Mouse (Mus musculus) stomach, postnatal 0 days (tissue): ENCODE measurements at regions not wholly inside any gene's neighbourhood (a gene's known extent, or its start where the extent isn't known, plus 50 kb on each side); places are given as distances from the start of the nearest gene placed in this dataset.

Experiments used
- ATAC-seq: fragments of 200-750 bp; cut with Nextera tagmentation; 2 replicates; pipeline ENCODE4 v1.8.0; 2017; ENCODE audit not compliant: low FRiP score, low TSS enrichment
- DNase-seq: peaks from one replicate; pipeline ENCODE4 v3.0.0-alpha.2; 2016; ENCODE audit warnings: low spot score
- H3K27ac ChIP-seq: fragments of 300-500 bp; sonication (generic); replicated peaks from 2 replicates; pipeline ENCODE4 v1.5.1; 2014; ENCODE audit warnings: mild to moderate bottlenecking, control low read depth
- H3K27me3 ChIP-seq: fragments of 300-500 bp; sonication (generic); 2 replicates; pipeline ENCODE4 v1.6.1; 2014; ENCODE audit warnings: low read length; ENCODE audit not compliant: control insufficient read depth, insufficient read depth
- H3K36me3 ChIP-seq: fragments of 300-500 bp; sonication (generic); 2 replicates; pipeline ENCODE4 v1.6.1; 2014; ENCODE audit warnings: low read length, mixed read lengths; ENCODE audit not compliant: control insufficient read depth, insufficient read depth
- H3K4me1 ChIP-seq: fragments of 300-500 bp; sonication (generic); replicated peaks from 2 replicates; pipeline ENCODE4 v1.6.1; 2014; ENCODE audit warnings: antibody characterized with exemption; ENCODE audit not compliant: control insufficient read depth, insufficient read depth
- H3K4me2 ChIP-seq: fragments of 300-500 bp; sonication (generic); replicated peaks from 2 replicates; pipeline ENCODE4 v1.6.1; 2014; ENCODE audit warnings: low read depth, mild to moderate bottlenecking, control low read depth, moderate library complexity
- H3K4me3 ChIP-seq: fragments of 300-500 bp; sonication (generic); 2 replicates; pipeline ENCODE4 v1.5.1; 2014; ENCODE audit warnings: low read depth, low read length, control low read depth
- H3K9ac ChIP-seq: fragments of 300-500 bp; sonication (generic); 2 replicates; pipeline ENCODE4 v1.6.1; 2014; ENCODE audit warnings: mild to moderate bottlenecking, low read length, control low read depth, mixed read lengths
- H3K9me3 ChIP-seq: fragments of 300-500 bp; sonication (generic); 2 replicates; pipeline ENCODE4 v1.6.1; 2016; ENCODE audit warnings: low read length; ENCODE audit not compliant: control insufficient read depth
- CTCF ChIP-seq: IDR thresholded peaks from 2 replicates; pipeline ENCODE4 v1.5.1; 2016; ENCODE audit warnings: antibody characterized with exemption, low read depth, mild to moderate bottlenecking, moderate library complexity
- EP300 ChIP-seq: optimal IDR thresholded peaks from 2 replicates; pipeline ENCODE3; 2016; ENCODE audit warnings: antibody characterized with exemption
- WGBS: fragments of 180-500 bp; shearing (Covaris S2); extraction: QIAGEN DNeasy Blood & Tissue Kit; methylation state at CpG from one replicate; pipeline ENCODE4 v1.1.7; 2014; 5-methylcytosine and 5-hydroxymethylcytosine counted together

DNA sequence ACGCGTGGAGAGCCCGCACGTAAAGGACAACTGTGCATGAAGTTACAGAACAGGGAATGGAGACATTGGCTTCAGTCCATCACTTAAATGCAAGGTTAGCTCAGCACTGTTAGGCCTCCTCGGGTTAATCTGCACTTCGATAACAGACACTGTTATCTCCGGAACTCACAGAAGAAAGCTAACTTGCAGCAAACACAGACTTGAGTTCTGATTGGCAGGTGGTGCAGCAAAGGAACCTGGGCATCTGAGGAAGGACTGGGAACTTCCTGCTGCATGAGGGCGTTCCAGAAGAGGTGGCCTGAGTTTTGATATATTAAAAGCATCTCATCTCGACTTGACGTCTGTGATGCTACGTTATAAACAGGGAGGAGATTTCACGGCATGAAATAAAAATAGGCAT is 620.3 kb upstream of the Cdh11 start:
- H3K27ac ChIP-seq: no peak overlapping the region
- H3K36me3 ChIP-seq: no peaks in the 10 kb centered on the region
- no peaks in the 10 kb centered on the region for H3K9me3 ChIP-seq
- TF ChIP-seq CTCF: no peak
- TF ChIP-seq EP300: no peak
- no peak overlapping the region for H3K9ac ChIP-seq
- WGBS: 33% methylated on average over 12 of the region's 12 CpGs
- H3K27me3 ChIP-seq: no peaks in the 10 kb centered on the region
- H3K4me3 ChIP-seq: no peak overlapping the region
- H3K4me2 ChIP-seq: no peak overlapping the region
- 0 out of 2 replicates have a peak, but pooled peaks cover 2% of the 10 kb centered on the region for H3K4me1 ChIP-seq
- no peak for DNase-seq
- no peak for ATAC-seq

DNA sequence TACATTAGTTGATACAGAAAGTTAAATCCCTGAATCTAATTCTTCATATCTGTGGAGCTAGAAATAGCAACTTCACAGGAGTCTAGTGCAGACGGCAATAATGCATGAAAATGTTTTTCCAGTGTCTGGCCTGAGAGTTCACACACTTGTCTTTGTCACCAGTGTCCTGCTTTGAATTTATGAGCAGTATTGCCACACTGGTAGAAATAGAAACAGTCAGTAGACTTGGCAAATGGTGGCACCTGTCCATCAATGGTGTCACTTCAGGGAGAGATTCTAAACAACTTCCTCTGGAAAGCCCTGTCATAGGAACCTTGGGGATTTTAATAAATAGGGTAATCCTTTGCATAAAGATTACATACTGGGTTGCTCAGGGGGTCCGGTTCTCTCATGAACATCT is 621.5 kb upstream of the Cdh11 start:
- TF ChIP-seq EP300: no peak
- no peak for TF ChIP-seq CTCF

DNA sequence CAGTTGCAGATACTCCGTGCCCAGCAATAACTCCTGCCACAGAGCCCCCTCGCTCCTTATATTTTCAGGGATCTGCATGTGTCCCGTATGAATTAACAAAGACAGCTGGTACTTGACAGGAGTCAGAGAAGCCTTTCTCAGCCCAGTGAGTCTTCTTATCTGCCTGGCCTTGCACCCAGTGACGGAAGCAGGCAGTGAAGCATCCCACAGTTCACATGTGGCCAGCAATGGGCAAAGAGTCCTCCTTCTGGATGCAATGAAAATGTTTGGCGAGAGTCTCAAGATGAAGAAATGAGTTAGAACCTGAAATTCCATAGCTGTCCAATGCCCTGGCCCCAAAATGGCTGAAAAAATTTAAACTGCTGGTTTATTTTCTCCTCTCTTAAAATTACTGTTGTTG is 622.2 kb upstream of the Cdh11 start:
- H3K9ac ChIP-seq: no peak overlapping the region
- no peaks in the 10 kb centered on the region for H3K36me3 ChIP-seq
- no peak overlapping the region for H3K4me2 ChIP-seq
- H3K4me1 ChIP-seq: 0 out of 2 replicates have a peak, but pooled peaks cover 2% of the 10 kb centered on the region
- TF ChIP-seq CTCF (no peak), EP300 (no peak)
- WGBS: 83% methylated on average over 5 of the region's 5 CpGs
- ATAC-seq: no peak
- H3K4me3 ChIP-seq: no peak overlapping the region
- DNase-seq: no peak
- no peaks in the 10 kb centered on the region for H3K27me3 ChIP-seq
- no peak overlapping the region for H3K27ac ChIP-seq
- no peaks in the 10 kb centered on the region for H3K9me3 ChIP-seq

More for the DNA sequence above, 621.5 kb upstream of the Cdh11 start:
- Histone ChIP-seq H3K4me1 (0 out of 2 replicates have a peak, but pooled peaks cover 2% of the 10 kb centered on the region), H3K9ac (no peak overlapping the region), H3K4me2 (no peak overlapping the region), H3K4me3 (no peak overlapping the region), H3K9me3 (no peaks in the 10 kb centered on the region), H3K27me3 (no peaks in the 10 kb centered on the region), H3K36me3 (no peaks in the 10 kb centered on the region), H3K27ac (no peak overlapping the region)
- 68% methylated on average over 2 of the region's 2 CpGs for WGBS
- DNase-seq (no peak), ATAC-seq (no peak)

DNA sequence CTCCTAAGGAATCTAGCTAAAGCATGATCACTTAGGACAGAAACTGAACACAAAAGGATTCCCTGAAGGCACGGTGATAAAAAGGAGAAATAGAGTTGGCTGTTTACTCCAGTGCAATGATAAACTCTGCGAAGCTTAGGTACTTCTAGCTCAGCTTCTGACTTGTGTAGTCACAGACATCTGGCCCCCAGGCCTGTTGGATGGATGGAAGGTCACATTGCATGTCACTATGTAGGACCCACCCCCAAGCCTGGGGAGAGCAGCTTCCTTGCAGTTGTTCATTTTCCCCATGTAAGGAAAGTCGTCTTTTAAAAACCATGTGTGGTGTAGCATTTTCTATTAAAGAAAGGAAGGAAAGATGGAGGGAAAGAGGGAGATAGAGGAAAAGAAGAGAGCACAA is 623.0 kb upstream of the Cdh11 start:
- Histone ChIP-seq H3K4me3 (no peak overlapping the region), H3K27me3 (no peaks in the 10 kb centered on the region), H3K4me1 (0 out of 2 replicates have a peak, but pooled peaks cover 2% of the 10 kb centered on the region), H3K27ac (no peak overlapping the region), H3K9ac (no peak overlapping the region), H3K4me2 (no peak overlapping the region), H3K9me3 (no peaks in the 10 kb centered on the region), H3K36me3 (no peaks in the 10 kb centered on the region)
- 60% methylated on average over 3 of the region's 3 CpGs for WGBS
- ATAC-seq: no peak
- TF ChIP-seq EP300 (no peak), CTCF (no peak)
- no peak for DNase-seq

DNA sequence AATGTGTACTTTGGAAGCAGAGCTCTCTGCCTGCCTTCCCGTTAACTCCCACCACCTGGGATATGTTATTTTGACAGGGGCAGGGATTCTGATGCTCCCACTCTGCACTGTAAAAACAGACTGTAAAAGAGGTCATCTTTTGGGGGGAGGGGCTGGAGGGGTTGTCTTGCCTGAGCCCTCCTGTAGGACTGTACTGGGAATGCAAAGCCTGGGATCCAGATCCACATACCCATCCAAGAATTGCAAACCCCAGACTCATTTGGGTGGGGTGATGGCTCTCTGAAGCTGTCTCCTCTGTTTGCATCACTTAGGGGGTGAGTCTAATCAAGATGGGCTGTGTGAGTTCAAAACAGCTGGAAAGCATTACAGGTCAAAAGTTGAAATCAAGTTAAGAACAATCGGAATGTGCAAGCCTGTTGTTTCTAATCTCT is 623.7 kb upstream of the Cdh11 start:
- DNase-seq (no peak), ATAC-seq (peak; percentile 75; the same call in 1 of the 2 replicates)

DNA sequence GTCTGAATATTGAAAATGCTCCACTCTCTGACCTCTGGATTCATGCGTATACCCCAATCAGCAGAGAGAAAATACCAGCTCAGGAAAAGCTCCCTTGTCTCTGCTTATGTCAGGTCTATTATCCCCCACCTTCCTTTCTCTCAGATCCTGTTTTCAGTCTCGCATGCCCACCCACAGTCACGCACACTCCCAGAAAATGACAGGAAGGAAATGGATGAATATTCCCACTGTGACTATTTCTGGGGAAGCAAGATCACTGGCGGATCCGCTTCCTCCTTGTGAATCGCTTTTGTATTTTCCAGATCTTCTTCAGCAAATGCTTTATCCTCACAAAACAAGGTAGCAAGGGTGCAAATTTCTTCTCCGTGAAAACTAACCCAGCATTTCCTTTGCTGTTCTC is 627.3 kb upstream of the Cdh11 start:
- Histone ChIP-seq H3K4me1 (no peaks in the 10 kb centered on the region), H3K36me3 (no peaks in the 10 kb centered on the region), H3K27ac (no peak overlapping the region), H3K27me3 (no peaks in the 10 kb centered on the region), H3K9ac (no peak overlapping the region), H3K4me2 (no peak overlapping the region), H3K9me3 (no peaks in the 10 kb centered on the region), H3K4me3 (no peak overlapping the region)
- 84% methylated on average over 7 of the region's 7 CpGs for WGBS
- no peak for ATAC-seq
- TF ChIP-seq EP300 (no peak), CTCF (no peak)
- DNase-seq: no peak

More for the DNA sequence above, 623.7 kb upstream of the Cdh11 start:
- Histone ChIP-seq H3K4me1 (0 out of 2 replicates have a peak, but pooled peaks cover 2% of the 10 kb centered on the region), H3K27me3 (no peaks in the 10 kb centered on the region), H3K9me3 (no peaks in the 10 kb centered on the region), H3K4me2 (no peak overlapping the region), H3K27ac (no peak overlapping the region; the same call in 1 of the 2 replicates), H3K9ac (no peak overlapping the region), H3K4me3 (no peak overlapping the region), H3K36me3 (no peaks in the 10 kb centered on the region)
- WGBS: 21% methylated on average over 2 of the region's 2 CpGs
- TF ChIP-seq CTCF: no peak
- TF ChIP-seq EP300: no peak
